Mouse (Mus musculus): Measurements from ENCODE around the gene Hc. TPM values are rescaled to one million over a fixed set of nuclear protein-coding genes. Genes with fewer than 3 reads are reported as not detected.

Hc gene
- polyA plus RNA-seq, 1 experiment from 2014 or later, result 0.49 TPM

- TF ChIP-seq CTCF (IDR thresholded peaks at IDR 0.05; ENCODE audit: low read depth), result no peak
- H3K9ac ChIP-seq, result no peak overlapping the region
- WGBS, result 56% methylated on average over 5 of the region's 5 CpGs
Measured at GRCm38 (mm10) chr2:34956941-34957340, 104.3 kb downstream of the Hc start.

GRCm38 (mm10) chr2:34954344-34954743, 106.9 kb downstream of the Hc start:
- Histone ChIP-seq H3K4me2 (no peak overlapping the region), H3K36me3 (ENCODE audit: insufficient read depth) (no peaks in the 10 kb centered on the region), H3K9me3 (ENCODE audit: low read depth, low read length) (no peaks in the 10 kb centered on the region), H3K27ac (ENCODE audit: low read depth) (no peak overlapping the region), H3K27me3 (ENCODE audit: insufficient read depth, low read length) (no peaks in the 10 kb centered on the region), H3K4me3 (ENCODE audit: low read depth, low read length) (no peak overlapping the region), H3K9ac (no peak overlapping the region), H3K4me1 (ENCODE audit: insufficient read depth) (no peaks in the 10 kb centered on the region)
- ATAC-seq (ENCODE audit: insufficient read depth) (no peak), DNase-seq (no peak)
- no peak for TF ChIP-seq CTCF (IDR thresholded peaks at IDR 0.05; ENCODE audit: low read depth)

More at GRCm38 (mm10) chr2:34956941-34957340, 104.3 kb downstream of the Hc start:
- DNase-seq (no peak), ATAC-seq (ENCODE audit: insufficient read depth) (no peak)
- no peak overlapping the region for H3K27ac ChIP-seq (ENCODE audit: low read depth)
- no peak overlapping the region for H3K4me2 ChIP-seq
- no peak overlapping the region for H3K4me3 ChIP-seq (ENCODE audit: low read depth, low read length)
- no peaks in the 10 kb centered on the region for H3K9me3 ChIP-seq (ENCODE audit: low read depth, low read length)
- no peaks in the 10 kb centered on the region for H3K27me3 ChIP-seq (ENCODE audit: insufficient read depth, low read length)
- H3K4me1 ChIP-seq (ENCODE audit: insufficient read depth), result peaks cover 3% of the 10 kb centered on the region; the same call in 1 of the 2 replicates
- no peaks in the 10 kb centered on the region for H3K36me3 ChIP-seq (ENCODE audit: insufficient read depth)

GRCm38 (mm10) chr2:34953547-34954116, 107.6 kb downstream of the Hc start:
- no peaks in the 10 kb centered on the region for H3K36me3 ChIP-seq (ENCODE audit: insufficient read depth)
- no peak for TF ChIP-seq CTCF (IDR thresholded peaks at IDR 0.05; ENCODE audit: low read depth)
- H3K4me1 ChIP-seq (ENCODE audit: insufficient read depth), result no peaks in the 10 kb centered on the region
- no peak overlapping the region for H3K4me2 ChIP-seq
- H3K4me3 ChIP-seq (ENCODE audit: low read depth, low read length), result no peak overlapping the region
- no peaks in the 10 kb centered on the region for H3K9me3 ChIP-seq (ENCODE audit: low read depth, low read length)
- no peak overlapping the region for H3K27ac ChIP-seq (ENCODE audit: low read depth)
- no peak for ATAC-seq (ENCODE audit: insufficient read depth)
- no peaks in the 10 kb centered on the region for H3K27me3 ChIP-seq (ENCODE audit: insufficient read depth, low read length)
- H3K9ac ChIP-seq, result no peak overlapping the region
- 56% methylated on average over 2 of the region's 2 CpGs for WGBS
- no peak for DNase-seq

GRCm38 (mm10) chr2:34953018-34953417, 108.2 kb downstream of the Hc start:
- TF ChIP-seq CTCF (IDR thresholded peaks at IDR 0.05; ENCODE audit: low read depth), result no peak
- no peak for DNase-seq
- no peak overlapping the region for H3K9ac ChIP-seq
- no peaks in the 10 kb centered on the region for H3K36me3 ChIP-seq (ENCODE audit: insufficient read depth)
- H3K4me1 ChIP-seq (ENCODE audit: insufficient read depth), result no peaks in the 10 kb centered on the region
- no peak for ATAC-seq (ENCODE audit: insufficient read depth)
- H3K27me3 ChIP-seq (ENCODE audit: insufficient read depth, low read length), result no peaks in the 10 kb centered on the region
- no peak overlapping the region for H3K4me3 ChIP-seq (ENCODE audit: low read depth, low read length)
- no peak overlapping the region for H3K4me2 ChIP-seq
- no peak overlapping the region for H3K27ac ChIP-seq (ENCODE audit: low read depth)
- no peaks in the 10 kb centered on the region for H3K9me3 ChIP-seq (ENCODE audit: low read depth, low read length)
- WGBS, result 62% methylated on average over 4 of the region's 4 CpGs

GRCm38 (mm10) chr2:34951469-34951868, 109.8 kb downstream of the Hc start:
- Histone ChIP-seq H3K4me2 (no peak overlapping the region), H3K36me3 (ENCODE audit: insufficient read depth) (no peaks in the 10 kb centered on the region), H3K4me3 (ENCODE audit: low read depth, low read length) (no peak overlapping the region), H3K9ac (no peak overlapping the region), H3K27ac (ENCODE audit: low read depth) (no peak overlapping the region), H3K9me3 (ENCODE audit: low read depth, low read length) (no peaks in the 10 kb centered on the region), H3K4me1 (ENCODE audit: insufficient read depth) (no peaks in the 10 kb centered on the region), H3K27me3 (ENCODE audit: insufficient read depth, low read length) (no peaks in the 10 kb centered on the region)
- ATAC-seq (ENCODE audit: insufficient read depth) (no peak), DNase-seq (no peak)
- TF ChIP-seq CTCF (IDR thresholded peaks at IDR 0.05; ENCODE audit: low read depth), result no peak

- no peak for ATAC-seq (ENCODE audit: insufficient read depth)
- Histone ChIP-seq H3K27ac (ENCODE audit: low read depth) (no peak overlapping the region), H3K9ac (no peak overlapping the region), H3K36me3 (ENCODE audit: insufficient read depth) (no peaks in the 10 kb centered on the region), H3K9me3 (ENCODE audit: low read depth, low read length) (no peaks in the 10 kb centered on the region), H3K4me2 (no peak overlapping the region), H3K4me1 (ENCODE audit: insufficient read depth) (no peaks in the 10 kb centered on the region), H3K27me3 (ENCODE audit: insufficient read depth, low read length) (no peaks in the 10 kb centered on the region), H3K4me3 (ENCODE audit: low read depth, low read length) (no peak overlapping the region)
- DNase-seq, result peak; percentile 58
- TF ChIP-seq CTCF (IDR thresholded peaks at IDR 0.05; ENCODE audit: low read depth), result no peak
- WGBS, result 14% methylated on average over 2 of the region's 2 CpGs
Measured at GRCm38 (mm10) chr2:34948622-34949021, 112.6 kb downstream of the Hc start.

GRCm38 (mm10) chr2:34946046-34946445, 115.2 kb downstream of the Hc start:
- H3K27me3 ChIP-seq (ENCODE audit: insufficient read depth, low read length), result no peaks in the 10 kb centered on the region
- H3K4me3 ChIP-seq (ENCODE audit: low read depth, low read length), result no peak overlapping the region
- H3K9ac ChIP-seq, result no peak overlapping the region
- H3K9me3 ChIP-seq (ENCODE audit: low read depth, low read length), result no peaks in the 10 kb centered on the region
- H3K4me2 ChIP-seq, result no peak overlapping the region
- H3K36me3 ChIP-seq (ENCODE audit: insufficient read depth), result no peaks in the 10 kb centered on the region
- ATAC-seq (ENCODE audit: insufficient read depth) (no peak), DNase-seq (no peak)
- no peak for TF ChIP-seq CTCF (IDR thresholded peaks at IDR 0.05; ENCODE audit: low read depth)
- 59% methylated on average over 4 of the region's 4 CpGs for WGBS
- no peaks in the 10 kb centered on the region for H3K4me1 ChIP-seq (ENCODE audit: insufficient read depth)
- no peak overlapping the region for H3K27ac ChIP-seq (ENCODE audit: low read depth)

GRCm38 (mm10) chr2:34945580-34945979, 115.7 kb downstream of the Hc start:
- no peak overlapping the region for H3K9ac ChIP-seq
- 85% methylated on average over 4 of the region's 4 CpGs for WGBS
- H3K9me3 ChIP-seq (ENCODE audit: low read depth, low read length), result no peaks in the 10 kb centered on the region
- H3K27ac ChIP-seq (ENCODE audit: low read depth), result no peak overlapping the region
- no peak overlapping the region for H3K4me3 ChIP-seq (ENCODE audit: low read depth, low read length)
- no peaks in the 10 kb centered on the region for H3K4me1 ChIP-seq (ENCODE audit: insufficient read depth)
- ATAC-seq (ENCODE audit: insufficient read depth) (no peak), DNase-seq (no peak)
- TF ChIP-seq CTCF (IDR thresholded peaks at IDR 0.05; ENCODE audit: low read depth), result no peak
- no peak overlapping the region for H3K4me2 ChIP-seq
- H3K27me3 ChIP-seq (ENCODE audit: insufficient read depth, low read length), result no peaks in the 10 kb centered on the region
- no peaks in the 10 kb centered on the region for H3K36me3 ChIP-seq (ENCODE audit: insufficient read depth)
